Mouse (Mus musculus): ENCODE results near the gene Tgoln1.

Gene Tgoln1

GRCm38 (mm10) chr6:72616643-72617288 lies at the start of gene Tgoln1:
Gene Tgoln1 (minus strand): TSS chr6:72617000.
- peak; percentile 82 for DNase-seq (ENCODE audit: extremely low read depth, low read depth)

GRCm38 (mm10) chr6:72664290-72664689 lies 47.5 kb upstream of the Tgoln1 start:
- DNase-seq (ENCODE audit: extremely low read depth, low read depth) = no peak

- DNase-seq (ENCODE audit: extremely low read depth, low read depth) = no peak
These were observed 46.2 kb upstream of the Tgoln1 start for GRCm38 (mm10) chr6:72663000-72663399.

- no peak for DNase-seq (ENCODE audit: extremely low read depth, low read depth)
These were observed 43.6 kb upstream of the Tgoln1 start for GRCm38 (mm10) chr6:72660391-72660720.

- DNase-seq (ENCODE audit: extremely low read depth, low read depth) = no peak
These were observed 43.1 kb upstream of the Tgoln1 start for GRCm38 (mm10) chr6:72659717-72660390.

GRCm38 (mm10) chr6:72658006-72658405 lies 41.2 kb upstream of the Tgoln1 start:
- DNase-seq (ENCODE audit: extremely low read depth, low read depth) = peak; percentile 30

- DNase-seq (ENCODE audit: extremely low read depth, low read depth) = no peak
These were observed 39.2 kb upstream of the Tgoln1 start for GRCm38 (mm10) chr6:72656053-72656442.

GRCm38 (mm10) chr6:72655309-72656052 lies 38.7 kb upstream of the Tgoln1 start:
- DNase-seq (ENCODE audit: extremely low read depth, low read depth) = no peak

- no peak for DNase-seq (ENCODE audit: extremely low read depth, low read depth)
These were observed 37.6 kb upstream of the Tgoln1 start for GRCm38 (mm10) chr6:72654355-72654754.

- DNase-seq (ENCODE audit: extremely low read depth, low read depth) = no peak
These were observed 36.6 kb upstream of the Tgoln1 start for GRCm38 (mm10) chr6:72653419-72653818.

GRCm38 (mm10) chr6:72650338-72650851 lies 33.6 kb upstream of the Tgoln1 start:
- no peak for DNase-seq (ENCODE audit: extremely low read depth, low read depth)

GRCm38 (mm10) chr6:72648002-72648595 lies 31.3 kb upstream of the Tgoln1 start:
- DNase-seq (ENCODE audit: extremely low read depth, low read depth) = no peak

GRCm38 (mm10) chr6:72647383-72647820 lies 30.6 kb upstream of the Tgoln1 start:
- peak; percentile 42 for DNase-seq (ENCODE audit: extremely low read depth, low read depth)

- no peak for DNase-seq (ENCODE audit: extremely low read depth, low read depth)
These were observed 28.6 kb upstream of the Tgoln1 start for GRCm38 (mm10) chr6:72645364-72645763.

GRCm38 (mm10) chr6:72644576-72644975 lies 27.8 kb upstream of the Tgoln1 start:
- no peak for DNase-seq (ENCODE audit: extremely low read depth, low read depth)

- no peak for DNase-seq (ENCODE audit: extremely low read depth, low read depth)
These were observed 24.6 kb upstream of the Tgoln1 start for GRCm38 (mm10) chr6:72641218-72641954.

- no peak for DNase-seq (ENCODE audit: extremely low read depth, low read depth)
These were observed 20.1 kb upstream of the Tgoln1 start for GRCm38 (mm10) chr6:72636940-72637339.

GRCm38 (mm10) chr6:72635760-72636431 lies 19.1 kb upstream of the Tgoln1 start:
- no peak for DNase-seq (ENCODE audit: extremely low read depth, low read depth)

- DNase-seq (ENCODE audit: extremely low read depth, low read depth) = no peak
These were observed 17.5 kb upstream of the Tgoln1 start for GRCm38 (mm10) chr6:72634311-72634710.

GRCm38 (mm10) chr6:72631700-72632099 lies 14.9 kb upstream of the Tgoln1 start:
- no peak for DNase-seq (ENCODE audit: extremely low read depth, low read depth)

GRCm38 (mm10) chr6:72630961-72631360 lies 14.2 kb upstream of the Tgoln1 start:
- no peak for DNase-seq (ENCODE audit: extremely low read depth, low read depth)

Data from MEL-GATA-1-ER (cell line).